Mouse (Mus musculus) heart, postnatal 0 days (tissue): ENCODE data around the gene Apopt1.

Experiments
- CTCF ChIP-seq: IDR thresholded peaks from 2 replicates; pipeline ENCODE4 v1.5.1; 2016; ENCODE audit warnings: antibody characterized with exemption, control low read depth, low read depth
- EP300 ChIP-seq: IDR thresholded peaks from 2 replicates; pipeline ENCODE4 v1.6.1; 2016; ENCODE audit warnings: antibody characterized with exemption, low read depth

DNA sequence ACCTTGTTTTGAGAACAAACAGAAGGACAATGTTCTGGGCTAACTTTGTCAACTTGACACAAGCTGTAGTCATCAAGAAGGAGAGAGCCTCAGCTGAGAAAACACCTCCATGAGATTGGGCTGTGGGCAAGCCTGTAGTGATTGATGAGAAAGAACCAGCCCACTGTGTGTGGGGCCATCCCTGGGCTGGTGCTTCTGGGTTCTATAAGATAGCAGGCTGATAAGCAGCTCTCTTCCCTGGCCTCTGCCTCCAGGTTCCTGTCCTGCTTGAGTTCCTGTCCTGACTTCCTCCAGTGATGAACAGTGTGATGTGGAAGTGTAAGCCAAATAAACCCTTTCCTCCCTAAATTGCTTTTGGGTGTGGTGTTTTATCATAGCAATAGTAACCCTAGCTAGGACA, 41.6 kb downstream of the Apopt1 start:
- no peak for TF ChIP-seq CTCF
- TF ChIP-seq EP300, result no peak
